Mouse (Mus musculus): Measurements from ENCODE around the gene Stx4a. TPM values are rescaled to one million over a fixed set of nuclear protein-coding genes. Genes with fewer than 3 reads are reported as not detected.

The Stx4a gene
- polyA plus RNA-seq, 1 experiment from 2014 or later = 61.0 TPM

DNA sequence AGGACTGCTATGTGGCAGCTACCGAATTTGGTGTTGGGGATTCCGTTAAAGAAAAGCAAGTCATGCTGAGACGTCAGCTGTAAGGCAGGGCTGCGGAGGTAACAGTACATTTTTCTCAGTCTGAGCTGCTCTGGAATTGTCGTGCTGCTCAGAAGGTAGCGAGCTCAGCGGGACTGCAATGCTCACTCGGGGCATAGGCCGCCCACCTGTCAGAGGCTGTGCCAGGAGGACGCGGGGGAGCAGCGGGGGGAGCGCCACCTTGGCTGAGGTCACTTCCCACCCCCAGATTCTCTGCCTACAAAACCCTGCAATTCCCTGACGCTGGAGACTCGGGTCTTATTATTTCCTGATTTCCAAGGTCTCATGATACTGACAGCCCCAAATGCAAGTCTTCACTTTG is 16.8 kb downstream of the Stx4a start:
- H3K27ac ChIP-seq = peak overlapping the region; percentile 93
- H3K4me2 ChIP-seq = peak overlapping the region; percentile 94
- peak overlapping the region; percentile 83 for H3K4me3 ChIP-seq
- ATAC-seq (ENCODE audit: insufficient number of reproducible peaks, insufficient read depth, low FRiP score, low TSS enrichment, low read depth) = peak; percentile 40; the same call in 1 of the 2 replicates
- H3K36me3 ChIP-seq = peaks cover 15% of the 10 kb centered on the region
- no peaks in the 10 kb centered on the region for H3K9me3 ChIP-seq
- 1% methylated on average over 15 of the region's 15 CpGs for WGBS
- H3K4me1 ChIP-seq = peaks cover 12% of the 10 kb centered on the region
- H3K27me3 ChIP-seq = no peaks in the 10 kb centered on the region
- H3K9ac ChIP-seq = peak overlapping the region; percentile 81

DNA sequence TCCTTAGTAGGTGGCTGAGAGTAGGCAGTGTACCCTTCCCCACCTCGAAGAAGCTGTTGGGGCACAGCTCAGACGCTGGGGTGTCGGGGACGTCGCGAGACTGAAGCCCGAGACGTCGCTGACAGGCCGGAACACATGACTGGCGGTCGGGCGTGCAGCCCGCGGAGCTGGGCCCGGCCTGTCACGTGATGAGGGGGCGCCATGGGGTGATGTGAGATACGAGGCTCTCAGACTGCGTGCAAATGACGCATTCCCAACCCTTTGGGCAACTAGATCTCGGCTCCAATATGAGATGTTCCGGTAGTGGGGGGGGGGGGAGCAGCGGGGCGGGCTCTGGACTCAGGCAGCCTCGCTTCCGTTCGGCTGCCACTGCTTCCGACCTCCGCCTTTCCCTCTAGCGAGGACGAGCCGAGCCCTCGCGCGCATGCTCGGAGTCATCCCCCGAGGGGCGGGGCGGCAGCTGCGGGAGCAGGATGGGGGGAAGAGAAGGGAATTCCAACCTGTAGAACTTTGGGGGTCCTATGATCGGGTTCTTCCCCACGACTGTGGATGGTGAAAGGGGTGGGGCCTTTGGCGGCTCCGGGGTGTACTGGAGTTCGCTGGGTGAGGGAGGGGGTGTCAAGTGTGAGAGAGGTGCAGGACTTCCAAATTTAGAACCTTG is 17.4 kb downstream of the Stx4a start:
- peak; percentile 92 for ATAC-seq (ENCODE audit: insufficient number of reproducible peaks, insufficient read depth, low FRiP score, low TSS enrichment, low read depth)
- peak overlapping the region; percentile 94 for H3K4me2 ChIP-seq
- WGBS = under 1% methylated on average over 46 of the region's 46 CpGs

DNA sequence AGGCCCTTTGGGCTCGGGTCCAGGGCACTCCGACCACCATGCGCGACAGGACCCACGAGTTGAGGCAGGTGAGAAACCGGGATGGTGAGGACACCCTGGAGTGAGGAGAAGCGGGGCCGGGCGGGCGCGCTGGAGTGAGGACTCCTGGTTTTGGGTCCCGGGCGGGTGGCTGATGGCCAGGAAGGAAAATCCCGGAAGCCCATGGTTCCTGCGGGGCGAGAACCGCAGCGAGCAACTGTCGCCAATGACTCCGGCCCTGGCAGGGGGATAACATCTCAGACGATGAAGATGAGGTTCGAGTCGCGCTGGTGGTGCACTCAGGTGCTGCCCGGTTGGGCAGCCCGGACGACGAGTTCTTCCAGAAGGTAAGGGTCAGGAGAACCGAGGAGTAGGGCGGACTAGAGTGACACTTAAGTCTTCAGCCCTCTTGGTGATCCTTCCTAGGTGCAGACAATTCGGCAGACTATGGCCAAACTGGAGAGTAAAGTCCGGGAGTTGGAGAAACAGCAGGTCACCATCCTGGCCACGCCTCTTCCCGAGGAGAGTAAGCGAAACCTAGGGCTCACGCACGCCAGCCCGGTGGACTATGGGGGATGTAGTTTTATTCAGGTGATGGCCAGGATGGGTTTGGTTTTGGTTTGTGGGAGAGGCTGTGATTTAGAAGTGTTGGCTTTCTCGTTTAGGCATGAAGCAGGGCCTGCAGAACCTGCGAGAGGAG is 18.1 kb downstream of the Stx4a start:
- Histone ChIP-seq H3K4me2 (peak overlapping the region; percentile 94), H3K27ac (peak overlapping the region; percentile 93), H3K4me3 (peak overlapping the region; percentile 83), H3K9me3 (no peaks in the 10 kb centered on the region), H3K4me1 (peaks cover 12% of the 10 kb centered on the region), H3K27me3 (no peaks in the 10 kb centered on the region), H3K9ac (peak overlapping the region; percentile 81), H3K36me3 (peaks cover 28% of the 10 kb centered on the region)
- under 1% methylated on average over 40 of the region's 40 CpGs for WGBS
- ATAC-seq (ENCODE audit: insufficient number of reproducible peaks, insufficient read depth, low FRiP score, low TSS enrichment, low read depth) = no peak; the same call in 1 of the 2 replicates

More for the DNA sequence above, 17.4 kb downstream of the Stx4a start:
- peaks cover 21% of the 10 kb centered on the region for H3K36me3 ChIP-seq
- peak overlapping the region; percentile 83 for H3K4me3 ChIP-seq
- H3K4me1 ChIP-seq = peaks cover 12% of the 10 kb centered on the region
- H3K9me3 ChIP-seq = no peaks in the 10 kb centered on the region
- H3K27me3 ChIP-seq = no peaks in the 10 kb centered on the region
- H3K9ac ChIP-seq = peak overlapping the region; percentile 81
- H3K27ac ChIP-seq = peak overlapping the region; percentile 93

DNA sequence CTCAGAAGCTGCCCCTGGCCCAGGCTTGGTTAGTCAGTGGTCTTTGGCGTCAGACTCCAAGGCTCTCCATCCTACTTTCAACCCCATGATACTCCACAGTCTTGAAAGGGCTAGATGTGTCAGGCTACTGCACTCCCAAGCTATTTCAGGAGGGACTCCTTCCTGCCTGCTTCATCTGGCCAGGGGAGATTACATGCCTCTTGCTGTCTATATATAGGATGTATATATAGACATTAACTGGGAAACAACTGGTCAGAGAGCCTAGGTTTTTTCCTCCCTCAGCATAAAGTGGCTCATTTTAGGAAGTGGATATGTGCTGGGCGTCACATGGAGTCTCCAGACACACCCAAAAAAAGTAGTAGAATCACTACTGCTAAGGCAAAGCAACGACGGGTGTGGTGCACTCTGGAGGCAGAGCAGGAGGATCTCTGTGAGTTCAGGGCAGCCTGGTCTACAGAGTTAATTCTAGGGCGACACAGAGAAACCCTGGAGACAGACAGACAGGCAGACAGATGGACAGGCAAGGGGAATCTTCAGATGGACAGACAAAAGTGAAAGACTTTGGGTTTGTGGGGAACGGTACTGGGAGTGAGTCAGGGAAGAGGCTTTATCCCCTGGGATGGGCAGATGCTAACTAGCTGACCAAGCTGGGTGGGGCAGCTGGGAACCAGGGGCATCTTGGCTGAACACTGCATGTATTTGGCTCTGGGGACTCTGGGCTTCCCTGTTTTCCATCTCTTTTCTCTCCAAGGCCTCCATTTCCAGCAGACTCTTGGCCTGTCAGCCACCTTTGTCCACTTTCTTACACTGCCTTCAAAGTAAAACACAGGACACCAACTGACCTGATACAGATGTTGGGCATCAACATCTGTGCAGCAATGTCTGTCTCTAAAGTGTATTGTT is 26.1 kb downstream of the Stx4a start:
- peaks cover 26% of the 10 kb centered on the region for H3K36me3 ChIP-seq
- H3K9ac ChIP-seq = no peak overlapping the region
- H3K9me3 ChIP-seq = no peaks in the 10 kb centered on the region
- H3K4me1 ChIP-seq = no peaks in the 10 kb centered on the region
- H3K4me3 ChIP-seq = no peak overlapping the region
- no peak for ATAC-seq (ENCODE audit: insufficient number of reproducible peaks, insufficient read depth, low FRiP score, low TSS enrichment, low read depth)
- H3K27ac ChIP-seq = no peak overlapping the region
- 76% methylated on average over 6 of the region's 6 CpGs for WGBS
- H3K27me3 ChIP-seq = no peaks in the 10 kb centered on the region
- H3K4me2 ChIP-seq = no peak overlapping the region

DNA sequence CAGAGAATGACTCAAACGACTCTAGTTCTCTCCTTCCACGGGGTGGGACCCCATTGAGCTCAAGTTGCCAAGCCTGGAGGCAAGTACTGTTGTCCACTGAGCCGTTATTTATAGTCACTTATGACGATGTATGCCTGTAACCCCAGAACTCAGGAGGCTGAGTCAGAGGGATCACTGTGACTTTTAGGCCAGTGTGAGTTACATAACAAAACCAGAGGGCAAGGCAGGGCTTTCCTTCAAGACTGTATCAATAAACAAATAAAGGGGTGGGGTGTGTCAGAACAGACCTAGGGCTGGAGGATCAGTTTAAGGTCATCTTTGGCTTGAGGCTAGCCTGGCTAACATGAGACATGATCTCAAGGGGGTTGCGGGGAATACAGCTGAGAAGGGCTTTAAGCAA is 26.8 kb downstream of the Stx4a start:
- H3K9ac ChIP-seq = no peak overlapping the region
- H3K4me3 ChIP-seq = no peak overlapping the region
- no peaks in the 10 kb centered on the region for H3K4me1 ChIP-seq
- no peaks in the 10 kb centered on the region for H3K27me3 ChIP-seq
- peaks cover 21% of the 10 kb centered on the region for H3K36me3 ChIP-seq
- H3K4me2 ChIP-seq = no peak overlapping the region
- no peaks in the 10 kb centered on the region for H3K9me3 ChIP-seq
- no peak for ATAC-seq (ENCODE audit: insufficient number of reproducible peaks, insufficient read depth, low FRiP score, low TSS enrichment, low read depth)
- H3K27ac ChIP-seq = no peak overlapping the region
- WGBS = 57% methylated on average over 5 of the region's 5 CpGs

DNA sequence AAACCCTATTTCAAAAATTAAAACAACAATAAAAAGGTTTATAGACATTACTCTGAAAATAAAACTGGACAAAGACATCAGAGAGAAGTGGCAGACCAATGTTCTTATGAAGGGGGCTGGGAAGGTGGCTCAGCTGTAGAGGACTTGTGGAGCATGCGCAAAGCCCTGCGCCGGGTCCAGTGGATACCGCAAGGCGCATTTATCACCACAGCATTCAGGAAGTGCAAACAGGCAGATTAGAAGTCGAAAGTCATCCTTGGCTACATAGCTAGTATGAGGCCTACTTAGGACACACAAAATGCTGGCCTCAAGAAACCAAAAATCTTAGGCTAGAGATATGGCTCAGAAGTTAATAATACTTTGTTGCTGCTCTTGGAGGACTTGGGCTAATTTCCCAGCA is 34.2 kb downstream of the Stx4a start:
- no peak overlapping the region for H3K4me2 ChIP-seq
- H3K27ac ChIP-seq = no peak overlapping the region
- no peak overlapping the region for H3K4me3 ChIP-seq
- H3K9ac ChIP-seq = no peak overlapping the region
- no peaks in the 10 kb centered on the region for H3K27me3 ChIP-seq
- no peaks in the 10 kb centered on the region for H3K4me1 ChIP-seq
- no peaks in the 10 kb centered on the region for H3K9me3 ChIP-seq
- WGBS = 90% methylated on average over 6 of the region's 6 CpGs
- no peak for ATAC-seq (ENCODE audit: insufficient number of reproducible peaks, insufficient read depth, low FRiP score, low TSS enrichment, low read depth)
- H3K36me3 ChIP-seq = peaks cover 6% of the 10 kb centered on the region; the same call in 1 of the 2 replicates

DNA sequence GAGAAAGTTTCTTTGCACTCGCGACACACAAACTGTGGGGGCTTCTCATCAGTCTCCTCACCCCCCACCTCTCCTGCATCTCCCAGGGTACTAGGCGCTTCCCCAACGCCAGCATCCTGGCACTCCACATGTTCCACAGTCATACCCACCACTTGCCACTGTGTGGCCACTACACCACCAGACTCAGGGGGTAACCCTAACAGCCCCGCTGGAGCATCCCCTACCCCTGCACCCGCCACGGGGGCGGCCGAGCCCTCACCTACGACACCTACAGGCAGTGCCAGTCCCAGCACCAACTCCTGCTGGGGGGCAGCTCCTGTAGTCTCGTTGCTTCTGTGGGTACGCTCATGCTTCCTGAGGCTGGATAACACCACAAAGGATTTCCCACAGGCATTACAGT is 42.3 kb downstream of the Stx4a start:
- WGBS = 94% methylated on average over 12 of the region's 12 CpGs
- no peak for ATAC-seq (ENCODE audit: insufficient number of reproducible peaks, insufficient read depth, low FRiP score, low TSS enrichment, low read depth)
- Histone ChIP-seq H3K27me3 (no peaks in the 10 kb centered on the region), H3K4me2 (no peak overlapping the region), H3K4me3 (no peak overlapping the region), H3K9me3 (no peaks in the 10 kb centered on the region), H3K36me3 (peaks cover 52% of the 10 kb centered on the region), H3K27ac (no peak overlapping the region), H3K9ac (no peak overlapping the region), H3K4me1 (no peaks in the 10 kb centered on the region)

DNA sequence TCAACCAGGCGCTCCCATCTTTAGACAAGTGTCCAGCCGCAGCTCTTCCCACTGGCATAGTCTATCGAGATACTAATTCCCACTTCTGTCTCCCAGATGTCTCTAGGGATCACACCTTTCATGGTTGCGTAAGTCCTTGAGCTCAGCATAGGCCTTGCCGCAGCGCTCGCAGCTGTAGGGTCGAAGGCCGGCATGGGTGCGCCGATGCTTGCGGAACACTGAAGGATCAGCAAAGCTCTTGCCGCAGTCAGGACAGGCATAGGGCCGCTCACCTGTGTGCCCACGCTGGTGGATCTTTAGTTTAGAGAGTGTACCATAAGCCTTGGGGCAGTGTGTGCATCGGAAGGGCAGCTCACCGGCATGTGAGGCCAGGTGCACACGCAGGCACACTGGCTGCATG is 43.5 kb downstream of the Stx4a start:
- ATAC-seq (ENCODE audit: insufficient number of reproducible peaks, insufficient read depth, low FRiP score, low TSS enrichment, low read depth) = no peak
- Histone ChIP-seq H3K9me3 (no peaks in the 10 kb centered on the region), H3K9ac (no peak overlapping the region), H3K4me1 (no peaks in the 10 kb centered on the region), H3K4me3 (no peak overlapping the region), H3K27me3 (no peaks in the 10 kb centered on the region), H3K36me3 (peaks cover 59% of the 10 kb centered on the region), H3K4me2 (no peak overlapping the region), H3K27ac (no peak overlapping the region)
- 97% methylated on average over 18 of the region's 18 CpGs for WGBS

DNA sequence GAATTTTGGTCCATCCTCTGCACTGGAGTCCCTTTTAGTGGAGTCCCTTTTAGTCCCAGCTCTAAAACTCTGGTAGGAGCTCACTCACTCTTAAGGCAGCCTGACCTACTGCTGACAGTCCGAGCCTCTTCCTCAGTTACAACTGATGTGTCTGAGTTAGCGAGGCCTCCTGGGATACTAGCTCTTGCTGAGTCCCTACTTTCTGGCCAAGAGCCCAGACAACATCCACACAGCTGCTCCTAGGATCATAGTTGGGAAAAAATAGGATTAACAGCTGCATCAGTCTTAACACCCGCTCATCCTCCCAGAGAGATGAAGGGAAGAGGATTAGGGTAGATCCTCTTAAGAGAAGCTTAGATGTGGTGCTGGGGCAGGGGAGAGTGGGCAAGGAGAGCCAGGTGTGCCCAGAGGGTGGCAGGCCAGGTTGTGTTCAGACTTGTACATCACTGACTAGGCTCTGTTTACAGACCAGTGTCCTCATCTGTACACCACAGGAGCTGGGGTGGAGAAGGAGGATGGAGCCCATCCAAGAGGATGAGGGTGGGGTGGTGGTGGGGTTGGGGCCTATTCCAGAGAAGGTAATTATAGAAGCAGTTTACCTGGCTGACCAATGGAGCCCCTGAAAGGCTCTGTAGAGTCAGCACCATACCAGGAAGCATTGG is 45.2 kb downstream of the Stx4a start:
- WGBS = 70% methylated on average over 3 of the region's 3 CpGs
- Histone ChIP-seq H3K36me3 (peaks cover 65% of the 10 kb centered on the region), H3K27ac (no peak overlapping the region), H3K9ac (0 out of 2 replicates have a peak overlapping the region, but pooled peaks have one; percentile 2), H3K4me3 (no peak overlapping the region), H3K4me2 (no peak overlapping the region), H3K9me3 (no peaks in the 10 kb centered on the region), H3K4me1 (peaks cover 7% of the 10 kb centered on the region), H3K27me3 (no peaks in the 10 kb centered on the region)
- no peak for ATAC-seq (ENCODE audit: insufficient number of reproducible peaks, insufficient read depth, low FRiP score, low TSS enrichment, low read depth)

DNA sequence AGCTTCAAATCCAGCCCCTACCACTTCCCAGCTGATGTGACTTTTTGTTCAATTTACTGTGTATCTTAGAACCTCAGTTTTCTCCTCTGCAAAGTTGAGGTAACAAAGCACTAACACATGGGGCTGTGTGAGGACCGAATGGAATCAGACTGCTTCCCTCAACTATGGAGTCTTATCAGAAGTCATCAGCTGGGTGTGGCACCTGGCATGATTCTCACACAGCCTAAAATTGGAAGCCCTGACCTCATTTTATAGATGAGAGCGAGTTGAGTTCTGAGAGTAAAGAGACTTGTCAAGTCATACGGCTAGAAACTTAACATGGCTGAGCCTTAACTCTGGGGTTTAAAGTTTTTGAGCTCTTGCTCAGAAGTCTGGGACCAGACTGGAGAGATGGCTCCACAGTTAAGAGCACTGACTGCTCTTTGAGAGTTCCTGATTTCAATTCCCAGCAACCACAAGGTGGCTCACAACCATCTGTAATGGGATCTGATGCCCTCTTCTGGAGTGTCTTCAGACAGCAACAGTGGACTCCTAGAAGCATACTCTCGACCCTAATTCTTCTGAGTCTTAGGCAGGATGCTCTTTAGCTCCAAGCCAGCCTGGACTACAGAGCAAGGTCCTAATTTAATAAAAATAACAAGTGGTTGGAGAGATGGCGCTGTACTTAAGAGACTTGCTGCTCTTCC is 46.2 kb downstream of the Stx4a start:
- H3K27me3 ChIP-seq = no peaks in the 10 kb centered on the region
- no peak overlapping the region for H3K27ac ChIP-seq
- H3K4me3 ChIP-seq = no peak overlapping the region
- peaks cover 60% of the 10 kb centered on the region for H3K36me3 ChIP-seq
- H3K9ac ChIP-seq = no peak overlapping the region
- no peaks in the 10 kb centered on the region for H3K9me3 ChIP-seq
- no peak overlapping the region for H3K4me2 ChIP-seq
- 80% methylated on average over 5 of the region's 5 CpGs for WGBS
- H3K4me1 ChIP-seq = peaks cover 12% of the 10 kb centered on the region
- ATAC-seq (ENCODE audit: insufficient number of reproducible peaks, insufficient read depth, low FRiP score, low TSS enrichment, low read depth) = no peak

All from embryonic facial prominence, embryonic 13.5 days (tissue).